Mouse (Mus musculus) midbrain, embryonic 12.5 days (tissue): ENCODE results near the gene Ccdc92. TPM values are rescaled to one million over a fixed set of nuclear protein-coding genes. Genes with fewer than 3 reads are reported as not detected.

Experiments used
- ATAC-seq: fragments of 200-750 bp; cut with Nextera tagmentation; 2 replicates; pipeline ENCODE4 v1.8.0; 2017; ENCODE audit warnings: low read depth, moderate TSS enrichment, moderate library complexity; ENCODE audit not compliant: low FRiP score
- H3K27ac ChIP-seq: fragments of 300-500 bp; sonication (generic); replicated peaks from 2 replicates; pipeline ENCODE4 v1.5.1; 2016; ENCODE audit warnings: mild to moderate bottlenecking
- H3K27me3 ChIP-seq: fragments of 300-500 bp; sonication (generic); 2 replicates; pipeline ENCODE4 v1.6.1; 2016; ENCODE audit warnings: mild to moderate bottlenecking
- H3K36me3 ChIP-seq: fragments of 300-500 bp; sonication (generic); 2 replicates; pipeline ENCODE4 v1.6.1; 2016
- H3K4me1 ChIP-seq: fragments of 300-500 bp; sonication (generic); 2 replicates; pipeline ENCODE4 v1.6.1; 2016
- H3K4me2 ChIP-seq: fragments of 300-500 bp; sonication (generic); replicated peaks from 2 replicates; pipeline ENCODE4 v1.6.1; 2016; ENCODE audit warnings: mild to moderate bottlenecking, moderate library complexity
- H3K4me3 ChIP-seq: fragments of 300-500 bp; sonication (generic); 2 replicates; pipeline ENCODE4 v1.5.1; 2016; ENCODE audit warnings: mild to moderate bottlenecking
- H3K9ac ChIP-seq: fragments of 300-500 bp; sonication (generic); replicated peaks from 2 replicates; pipeline ENCODE4 v1.6.1; 2016; ENCODE audit warnings: mild to moderate bottlenecking, moderate library complexity
- H3K9me3 ChIP-seq: fragments of 300-500 bp; sonication (generic); 2 replicates; pipeline ENCODE4 v1.6.1; 2016; ENCODE audit warnings: mild to moderate bottlenecking
- WGBS: fragments of 180-500 bp; shearing (Covaris S2); methylation state at CpG from one replicate; pipeline ENCODE4 v1.1.7; 2016; 5-methylcytosine and 5-hydroxymethylcytosine counted together
- polyA plus RNA-seq: library from polyadenylated mRNA; unstranded; fragments of >200 nt; fragmentation: Nextera tagmentation; extraction: Ambion mirVana; gene quantifications from 2 replicates; pipeline ENCODE4 v1.2.1, GENCODE M21; 2016

The Ccdc92 gene
- polyA plus RNA-seq, 1 experiment from 2014 or later, result 20.8 TPM

- ATAC-seq, result no peak
- Histone ChIP-seq H3K4me2 (no peak overlapping the region), H3K4me1 (no peaks in the 10 kb centered on the region), H3K36me3 (peaks cover 65% of the 10 kb centered on the region), H3K27ac (no peak overlapping the region), H3K4me3 (no peak overlapping the region), H3K9me3 (no peaks in the 10 kb centered on the region), H3K9ac (no peak overlapping the region), H3K27me3 (no peaks in the 10 kb centered on the region)
- WGBS, result 90% methylated on average over 6 of the region's 6 CpGs
These were observed 21.7 kb upstream of the Ccdc92 start for GRCm38 (mm10) chr5:124883877-124884276.

- H3K36me3 ChIP-seq, result peaks cover 53% of the 10 kb centered on the region
- no peaks in the 10 kb centered on the region for H3K27me3 ChIP-seq
- no peak for ATAC-seq
These were observed 17.6 kb upstream of the Ccdc92 start for GRCm38 (mm10) chr5:124879801-124880200.

GRCm38 (mm10) chr5:124879251-124879650, 17.0 kb upstream of the Ccdc92 start:
- Histone ChIP-seq H3K4me3 (no peak overlapping the region), H3K9me3 (no peaks in the 10 kb centered on the region), H3K9ac (no peak overlapping the region), H3K4me2 (no peak overlapping the region), H3K36me3 (peaks cover 53% of the 10 kb centered on the region), H3K27me3 (no peaks in the 10 kb centered on the region), H3K4me1 (0 out of 2 replicates have a peak, but pooled peaks cover 7% of the 10 kb centered on the region), H3K27ac (no peak overlapping the region)
- ATAC-seq, result no peak
- 93% methylated on average over 4 of the region's 4 CpGs for WGBS

More at GRCm38 (mm10) chr5:124879801-124880200, 17.6 kb upstream of the Ccdc92 start:
- H3K9me3 ChIP-seq, result no peaks in the 10 kb centered on the region
- WGBS, result 86% methylated on average over 6 of the region's 6 CpGs
- H3K9ac ChIP-seq, result no peak overlapping the region
- H3K4me1 ChIP-seq, result 0 out of 2 replicates have a peak, but pooled peaks cover 7% of the 10 kb centered on the region
- no peak overlapping the region for H3K4me2 ChIP-seq
- H3K4me3 ChIP-seq, result no peak overlapping the region
- H3K27ac ChIP-seq, result no peak overlapping the region

- Histone ChIP-seq H3K4me3 (no peak overlapping the region), H3K27me3 (no peaks in the 10 kb centered on the region), H3K27ac (no peak overlapping the region), H3K9me3 (no peaks in the 10 kb centered on the region), H3K9ac (no peak overlapping the region), H3K36me3 (peaks cover 48% of the 10 kb centered on the region), H3K4me1 (peaks cover 15% of the 10 kb centered on the region; the same call in 1 of the 2 replicates), H3K4me2 (no peak overlapping the region)
- 92% methylated on average over 6 of the region's 6 CpGs for WGBS
- ATAC-seq, result no peak
These were observed 11.8 kb upstream of the Ccdc92 start for GRCm38 (mm10) chr5:124873890-124874601.

GRCm38 (mm10) chr5:124873096-124873495, 10.9 kb upstream of the Ccdc92 start:
- no peaks in the 10 kb centered on the region for H3K9me3 ChIP-seq
- peaks cover 46% of the 10 kb centered on the region for H3K36me3 ChIP-seq
- 87% methylated on average over 3 of the region's 3 CpGs for WGBS
- no peaks in the 10 kb centered on the region for H3K27me3 ChIP-seq
- no peak overlapping the region for H3K27ac ChIP-seq
- no peak overlapping the region for H3K4me2 ChIP-seq
- ATAC-seq, result no peak
- no peak overlapping the region for H3K9ac ChIP-seq
- H3K4me1 ChIP-seq, result peaks cover 19% of the 10 kb centered on the region; the same call in 1 of the 2 replicates
- H3K4me3 ChIP-seq, result no peak overlapping the region

- Histone ChIP-seq H3K9ac (no peak overlapping the region), H3K27ac (no peak overlapping the region), H3K4me1 (peaks cover 12% of the 10 kb centered on the region), H3K4me3 (no peak overlapping the region), H3K36me3 (peaks cover 38% of the 10 kb centered on the region), H3K4me2 (no peak overlapping the region), H3K27me3 (no peaks in the 10 kb centered on the region), H3K9me3 (no peaks in the 10 kb centered on the region)
- 80% methylated on average over 2 of the region's 2 CpGs for WGBS
- no peak for ATAC-seq
These were observed 9.8 kb upstream of the Ccdc92 start for GRCm38 (mm10) chr5:124872033-124872432.

GRCm38 (mm10) chr5:124868981-124869380, 6.8 kb upstream of the Ccdc92 start:
- H3K27me3 ChIP-seq, result no peaks in the 10 kb centered on the region
- no peak overlapping the region for H3K4me3 ChIP-seq
- H3K36me3 ChIP-seq, result peaks cover 23% of the 10 kb centered on the region
- H3K4me1 ChIP-seq, result peaks cover 31% of the 10 kb centered on the region
- no peaks in the 10 kb centered on the region for H3K9me3 ChIP-seq
- H3K27ac ChIP-seq, result no peak overlapping the region
- no peak for ATAC-seq
- H3K4me2 ChIP-seq, result no peak overlapping the region
- WGBS, result 55% methylated on average over 4 of the region's 4 CpGs
- H3K9ac ChIP-seq, result no peak overlapping the region

GRCm38 (mm10) chr5:124862871-124863741, 882 bp upstream of the Ccdc92 start:
- peak; percentile 61; the same call in 1 of the 2 replicates for ATAC-seq

GRCm38 (mm10) chr5:124861463-124861862, 761 bp downstream of the Ccdc92 start:
- Histone ChIP-seq H3K27me3 (peaks cover 22% of the 10 kb centered on the region), H3K4me1 (peaks cover 38% of the 10 kb centered on the region), H3K4me2 (peak overlapping the region; percentile 99), H3K9me3 (no peaks in the 10 kb centered on the region), H3K36me3 (0 out of 2 replicates have a peak, but pooled peaks cover 7% of the 10 kb centered on the region), H3K27ac (peak overlapping the region; percentile 96), H3K4me3 (peak overlapping the region; percentile 99), H3K9ac (peak overlapping the region; percentile 84)
- WGBS, result under 1% methylated on average over 33 of the region's 33 CpGs
- ATAC-seq, result 0 out of 2 replicates have a peak, but pooled peaks have one; percentile 5

More at GRCm38 (mm10) chr5:124862871-124863741, 882 bp upstream of the Ccdc92 start:
- Histone ChIP-seq H3K36me3 (peaks cover 10% of the 10 kb centered on the region; the same call in 1 of the 2 replicates), H3K9ac (peak overlapping the region; percentile 99), H3K27ac (peak overlapping the region; percentile 96), H3K9me3 (no peaks in the 10 kb centered on the region), H3K4me1 (peaks cover 41% of the 10 kb centered on the region), H3K27me3 (peaks cover 22% of the 10 kb centered on the region), H3K4me2 (peak overlapping the region; percentile 99), H3K4me3 (peak overlapping the region; percentile 99)
- WGBS, result under 1% methylated on average over 75 of the region's 88 CpGs

- 14% methylated on average over 5 of the region's 5 CpGs for WGBS
- peak overlapping the region; percentile 17; the same call in 1 of the 2 replicates for H3K4me2 ChIP-seq
These were observed 2.2 kb downstream of the Ccdc92 start for GRCm38 (mm10) chr5:124860013-124860412.

GRCm38 (mm10) chr5:124854202-124854601, 8.0 kb downstream of the Ccdc92 start:
- no peak overlapping the region for H3K9ac ChIP-seq
- no peak for ATAC-seq

More at GRCm38 (mm10) chr5:124860013-124860412, 2.2 kb downstream of the Ccdc92 start:
- Histone ChIP-seq H3K27ac (no peak overlapping the region), H3K9ac (no peak overlapping the region), H3K9me3 (no peaks in the 10 kb centered on the region), H3K36me3 (no peaks in the 10 kb centered on the region), H3K4me3 (no peak overlapping the region), H3K4me1 (peaks cover 30% of the 10 kb centered on the region), H3K27me3 (peaks cover 22% of the 10 kb centered on the region)
- ATAC-seq, result no peak

More at GRCm38 (mm10) chr5:124854202-124854601, 8.0 kb downstream of the Ccdc92 start:
- no peaks in the 10 kb centered on the region for H3K36me3 ChIP-seq
- no peak overlapping the region for H3K4me3 ChIP-seq
- no peak overlapping the region for H3K27ac ChIP-seq
- no peaks in the 10 kb centered on the region for H3K27me3 ChIP-seq
- H3K4me2 ChIP-seq, result no peak overlapping the region
- 0 out of 2 replicates have a peak, but pooled peaks cover 4% of the 10 kb centered on the region for H3K4me1 ChIP-seq
- no peaks in the 10 kb centered on the region for H3K9me3 ChIP-seq
- WGBS, result 89% methylated on average over 4 of the region's 4 CpGs
